Mouse (Mus musculus) thymus, postnatal 14 days (tissue): ENCODE data around the gene Dcaf7.
"Not testable (repeated sequence)": the region's sequence is repeated elsewhere in the genome, so short reads cannot be mapped to it uniquely, and the experiment has no call there.

Experiments used
- DNase-seq: peaks from one replicate; pipeline ENCODE4 v3.0.0; 2021

Gene Dcaf7

GRCm38 (mm10) chr11:106036548-106037417, at the start of gene Dcaf7:
Gene Dcaf7, plus strand, starts transcription at chr11:106036872.
- DNase-seq: peak; percentile 97

- no peak for DNase-seq
Measured at GRCm38 (mm10) chr11:105987446-105987845, 49.2 kb upstream of the Dcaf7 start.

GRCm38 (mm10) chr11:105989446-105989845, 47.2 kb upstream of the Dcaf7 start:
- no peak for DNase-seq

- DNase-seq: no peak
Measured at GRCm38 (mm10) chr11:105990231-105990630, 46.4 kb upstream of the Dcaf7 start.

GRCm38 (mm10) chr11:105994375-105994774, 42.3 kb upstream of the Dcaf7 start, which contains the start of gene Ace3:
Gene Ace3, plus strand, starts transcription at chr11:105994675.
- no peak for DNase-seq

GRCm38 (mm10) chr11:106000062-106000461, 36.6 kb upstream of the Dcaf7 start:
- no peak for DNase-seq

GRCm38 (mm10) chr11:106001718-106002117, 35.0 kb upstream of the Dcaf7 start:
- DNase-seq: peak; percentile 31

- no peak for DNase-seq
Measured at GRCm38 (mm10) chr11:106004576-106004975, 32.1 kb upstream of the Dcaf7 start.

GRCm38 (mm10) chr11:106005970-106006369, 30.7 kb upstream of the Dcaf7 start:
- DNase-seq: no peak

- DNase-seq: peak; percentile 82
Measured at GRCm38 (mm10) chr11:106007821-106008220, 28.9 kb upstream of the Dcaf7 start, which contains the start of gene Kcnh6. Gene Kcnh6, plus strand, starts transcription at chr11:106008124.

- no peak for DNase-seq
Measured at GRCm38 (mm10) chr11:106012711-106013110, 24.0 kb upstream of the Dcaf7 start.

- DNase-seq: no peak
Measured at GRCm38 (mm10) chr11:106013556-106014225, 23.0 kb upstream of the Dcaf7 start.

- no peak for DNase-seq
Measured at GRCm38 (mm10) chr11:106016440-106016839, 20.2 kb upstream of the Dcaf7 start.

GRCm38 (mm10) chr11:106020051-106020763, 16.5 kb upstream of the Dcaf7 start:
- peak; percentile 80 for DNase-seq

- DNase-seq: no peak
Measured at GRCm38 (mm10) chr11:106025774-106026173, 10.9 kb upstream of the Dcaf7 start.

GRCm38 (mm10) chr11:106026465-106027151, 10.1 kb upstream of the Dcaf7 start:
- peak; percentile 81 for DNase-seq

GRCm38 (mm10) chr11:106027607-106028006, 9.1 kb upstream of the Dcaf7 start:
- no peak for DNase-seq

GRCm38 (mm10) chr11:106032074-106032473, 4.6 kb upstream of the Dcaf7 start:
- not testable (repeated sequence) for DNase-seq

GRCm38 (mm10) chr11:106033491-106033919, 3.2 kb upstream of the Dcaf7 start:
- peak; percentile 53 for DNase-seq

GRCm38 (mm10) chr11:106034986-106035385, 1.7 kb upstream of the Dcaf7 start:
- DNase-seq: no peak

GRCm38 (mm10) chr11:106037418-106037751, 713 bp downstream of the Dcaf7 start:
- DNase-seq: peak; percentile 56

- DNase-seq: no peak
Measured at GRCm38 (mm10) chr11:106044349-106044748, 7.7 kb downstream of the Dcaf7 start.

- no peak for DNase-seq
Measured at GRCm38 (mm10) chr11:106045256-106045655, 8.6 kb downstream of the Dcaf7 start.
